Mouse (Mus musculus) megakaryocyte, embryonic 14.5 days (primary cell): ENCODE measurements around the gene Ccng2. TPM values are rescaled to one million over a fixed set of nuclear protein-coding genes. Genes with fewer than 3 reads are reported as not detected.
A peak's percentile ranks its signal among the peaks of the same experiment; 100 is the strongest.

Experiments
- H3K27me3 ChIP-seq: replicated peaks from 2 replicates; pipeline ENCODE3; 2012; ENCODE audit warnings: inconsistent platforms
- H3K36me3 ChIP-seq: replicated peaks from 2 replicates; pipeline ENCODE3; 2012; ENCODE audit warnings: low read length, inconsistent platforms, mixed read lengths
- H3K4me1 ChIP-seq: 2 replicates; pipeline ENCODE4 v1.6.1; 2012; ENCODE audit warnings: inconsistent platforms
- H3K4me3 ChIP-seq: replicated peaks from 2 replicates; pipeline ENCODE3; 2012; ENCODE audit warnings: moderate library complexity, mild to moderate bottlenecking, inconsistent platforms
- H3K9me3 ChIP-seq: 2 replicates; pipeline ENCODE4 v1.6.1; 2012; ENCODE audit warnings: inconsistent platforms
- FLI1 ChIP-seq: IDR thresholded peaks from 2 replicates; pipeline ENCODE4 v1.6.1; 2012; ENCODE audit warnings: low read length, inconsistent platforms, mixed read lengths
- GATA1 ChIP-seq: IDR thresholded peaks from 3 replicates; pipeline ENCODE4 v1.6.1; 2012; ENCODE audit warnings: mixed read lengths, low read length, inconsistent platforms, borderline replicate concordance
- polyA plus RNA-seq: library from polyadenylated mRNA; stranded (reverse); fragments of >175 nt; gene quantifications from 2 replicates; pipeline ENCODE4 v1.2.3, GENCODE M21; 2012; ENCODE audit warnings: low replicate concordance; ENCODE audit not compliant: insufficient read depth

Ccng2 gene
- polyA plus RNA-seq = 6.6 and 37.5 TPM in 2 replicates

GRCm38 (mm10) chr5:93266883-93267704, at the start of gene Ccng2:
Gene Ccng2, plus strand, starts transcription at chr5:93267257.
- TF ChIP-seq FLI1 (peak; percentile 77; the same call in 1 of the 2 replicates), GATA1 (peak; percentile 53; the same call in 2 of the 3 replicates)
- H3K27me3 ChIP-seq = no peaks in the 10 kb centered on the region
- peak within 1 kb of the TSS; percentile 98 for H3K4me3 ChIP-seq
- H3K4me1 ChIP-seq = peaks cover 60% of the 10 kb centered on the region
- peaks cover 37% of the 10 kb centered on the region for H3K36me3 ChIP-seq
- no peaks in the 10 kb centered on the region for H3K9me3 ChIP-seq

- no peak for TF ChIP-seq FLI1
- Histone ChIP-seq H3K9me3 (peaks cover 8% of the 10 kb centered on the region; the same call in 1 of the 2 replicates), H3K4me1 (peaks cover 19% of the 10 kb centered on the region), H3K27me3 (peaks cover 2% of the 10 kb centered on the region), H3K36me3 (no peaks in the 10 kb centered on the region), H3K4me3 (no peak overlapping the region)
These were observed 48.7 kb upstream of the Ccng2 start for GRCm38 (mm10) chr5:93218375-93218774.

- Histone ChIP-seq H3K9me3 (no peaks in the 10 kb centered on the region), H3K36me3 (no peaks in the 10 kb centered on the region), H3K4me1 (peaks cover 30% of the 10 kb centered on the region), H3K27me3 (peaks cover 9% of the 10 kb centered on the region), H3K4me3 (no peak overlapping the region)
- TF ChIP-seq GATA1 = no peak
- TF ChIP-seq FLI1 = no peak
These were observed 45.4 kb upstream of the Ccng2 start for GRCm38 (mm10) chr5:93221661-93222060.

GRCm38 (mm10) chr5:93224549-93224948, 42.5 kb upstream of the Ccng2 start:
- no peaks in the 10 kb centered on the region for H3K36me3 ChIP-seq
- H3K4me3 ChIP-seq = no peak overlapping the region
- H3K27me3 ChIP-seq = peaks cover 9% of the 10 kb centered on the region
- H3K4me1 ChIP-seq = peaks cover 41% of the 10 kb centered on the region
- no peak for TF ChIP-seq FLI1
- TF ChIP-seq GATA1 = no peak
- no peaks in the 10 kb centered on the region for H3K9me3 ChIP-seq

- peaks cover 62% of the 10 kb centered on the region for H3K4me1 ChIP-seq
- H3K27me3 ChIP-seq = peaks cover 9% of the 10 kb centered on the region
- H3K9me3 ChIP-seq = no peaks in the 10 kb centered on the region
- no peak overlapping the region for H3K4me3 ChIP-seq
- no peak for TF ChIP-seq GATA1
- TF ChIP-seq FLI1 = no peak
- H3K36me3 ChIP-seq = no peaks in the 10 kb centered on the region
These were observed 39.9 kb upstream of the Ccng2 start for GRCm38 (mm10) chr5:93227157-93227556.

DNA sequence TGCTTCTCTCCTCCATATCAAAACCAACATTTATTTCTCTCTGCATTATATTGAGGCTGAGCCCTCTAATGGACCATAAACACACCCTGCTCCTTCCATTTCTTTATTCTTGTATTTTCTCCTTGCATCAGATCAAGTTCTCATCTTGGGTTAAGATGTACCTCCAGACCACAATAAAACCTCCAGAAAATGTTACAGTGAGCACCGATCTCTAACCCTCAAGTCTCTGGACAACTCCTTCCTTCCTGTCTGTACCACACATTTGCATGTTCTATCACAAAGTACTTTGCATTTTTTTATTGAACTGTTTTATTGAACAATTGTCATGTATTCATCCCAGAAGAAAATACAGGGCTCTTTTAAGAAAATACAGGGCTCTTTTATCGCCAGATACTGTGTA, 37.5 kb upstream of the Ccng2 start:
- Histone ChIP-seq H3K36me3 (no peaks in the 10 kb centered on the region), H3K4me3 (peak overlapping the region; percentile 14), H3K4me1 (peaks cover 81% of the 10 kb centered on the region), H3K27me3 (peaks cover 7% of the 10 kb centered on the region), H3K9me3 (no peaks in the 10 kb centered on the region)
- TF ChIP-seq FLI1 = no peak
- no peak for TF ChIP-seq GATA1

DNA sequence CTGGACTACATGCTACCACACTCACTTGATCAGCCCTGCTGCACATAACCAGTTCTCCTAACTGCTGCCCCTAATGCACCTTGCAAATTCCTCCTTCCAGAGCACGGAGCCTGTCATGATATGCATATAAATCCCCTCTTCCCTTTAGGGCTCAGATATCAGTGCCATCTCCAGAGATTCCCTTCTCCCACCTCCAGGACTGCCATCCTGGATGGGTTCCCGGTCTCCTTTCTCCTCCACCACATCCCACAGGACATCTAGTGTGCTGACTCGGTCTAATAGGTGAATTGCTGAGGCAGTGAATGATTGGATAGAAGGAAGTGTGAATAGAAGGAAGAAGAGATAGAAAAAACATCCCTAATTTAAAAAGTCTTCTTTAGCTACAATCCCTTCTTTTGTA, 35.3 kb upstream of the Ccng2 start:
- Histone ChIP-seq H3K9me3 (no peaks in the 10 kb centered on the region), H3K4me1 (peaks cover 84% of the 10 kb centered on the region), H3K27me3 (no peaks in the 10 kb centered on the region), H3K36me3 (no peaks in the 10 kb centered on the region), H3K4me3 (no peak overlapping the region)
- TF ChIP-seq FLI1 (no peak), GATA1 (no peak)

- H3K27me3 ChIP-seq = no peaks in the 10 kb centered on the region
- no peaks in the 10 kb centered on the region for H3K9me3 ChIP-seq
- TF ChIP-seq GATA1 (no peak), FLI1 (no peak)
- H3K36me3 ChIP-seq = no peaks in the 10 kb centered on the region
- H3K4me1 ChIP-seq = peaks cover 74% of the 10 kb centered on the region
- H3K4me3 ChIP-seq = no peak overlapping the region
These were observed 34.2 kb upstream of the Ccng2 start for GRCm38 (mm10) chr5:93232838-93233237.

DNA sequence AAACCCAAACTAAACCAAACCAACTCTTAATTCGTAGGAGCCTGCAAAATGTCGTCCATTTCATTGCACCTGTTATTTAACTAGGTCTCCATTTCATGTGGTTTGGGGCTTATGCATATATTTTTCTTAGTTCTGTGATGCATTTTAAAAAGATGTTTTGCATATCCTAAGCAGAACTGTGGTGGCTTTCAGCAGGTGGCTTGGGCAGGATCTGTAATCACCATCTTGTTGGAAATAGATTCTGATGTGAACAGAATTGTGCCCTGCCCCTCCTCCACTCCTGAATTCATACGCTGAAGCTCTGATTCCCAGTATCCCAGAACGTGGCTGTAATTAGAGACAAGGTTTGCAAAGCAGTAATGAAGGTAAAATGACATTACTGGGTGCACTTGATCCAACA, 32.9 kb upstream of the Ccng2 start:
- Histone ChIP-seq H3K36me3 (no peaks in the 10 kb centered on the region), H3K27me3 (no peaks in the 10 kb centered on the region), H3K4me3 (no peak overlapping the region), H3K9me3 (no peaks in the 10 kb centered on the region), H3K4me1 (peaks cover 72% of the 10 kb centered on the region)
- TF ChIP-seq GATA1 = no peak
- no peak for TF ChIP-seq FLI1

- peaks cover 70% of the 10 kb centered on the region for H3K4me1 ChIP-seq
- H3K36me3 ChIP-seq = no peaks in the 10 kb centered on the region
- no peak overlapping the region for H3K4me3 ChIP-seq
- H3K27me3 ChIP-seq = no peaks in the 10 kb centered on the region
- TF ChIP-seq GATA1 (no peak), FLI1 (no peak)
- H3K9me3 ChIP-seq = no peaks in the 10 kb centered on the region
These were observed 32.5 kb upstream of the Ccng2 start for GRCm38 (mm10) chr5:93234605-93235004.
